Mouse (Mus musculus): Measurements from ENCODE around the gene Mknk1. TPM values are rescaled to one million over a fixed set of nuclear protein-coding genes. Genes with fewer than 3 reads are reported as not detected.

Mknk1 gene
- polyA plus RNA-seq, 1 experiment from 2014 or later: 21.6 TPM

DNA sequence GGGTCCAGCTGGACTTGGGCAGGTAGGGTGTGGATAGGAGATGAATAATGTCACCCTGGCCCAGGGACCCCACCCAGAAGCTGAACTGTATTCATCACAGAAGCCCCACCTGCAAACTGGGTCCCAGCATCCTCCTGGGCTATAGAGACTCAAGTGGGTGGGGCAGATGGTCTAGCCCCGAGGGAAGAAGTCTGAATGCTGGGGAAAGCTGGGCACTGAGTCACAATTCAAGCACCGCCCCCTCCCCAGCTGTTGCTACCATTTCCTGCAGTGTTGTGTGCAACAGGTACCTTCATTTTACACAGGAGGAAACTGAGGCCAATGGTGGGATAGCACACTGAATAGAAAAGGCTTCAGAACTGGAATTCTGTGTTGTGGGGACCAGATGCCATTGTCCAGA, 7.0 kb upstream of the Mknk1 start:
- H3K36me3 ChIP-seq (replicated peaks; ENCODE audit: control insufficient read depth, insufficient read depth): peaks cover 17% of the 10 kb centered on the region; the same call in 1 of the 2 replicates
- no peaks in the 10 kb centered on the region for H3K4me1 ChIP-seq (replicated peaks; ENCODE audit: control insufficient read depth, insufficient read depth, low read length)
- no peaks in the 10 kb centered on the region for H3K27me3 ChIP-seq (ENCODE audit: control insufficient read depth, insufficient read depth, low read length)
- ATAC-seq (ENCODE audit: low FRiP score): no peak
- DNase-seq (ENCODE audit: low spot score): no peak
- no peak overlapping the region for H3K9ac ChIP-seq
- no peak overlapping the region for H3K4me2 ChIP-seq (replicated peaks)
- H3K27ac ChIP-seq: no peak overlapping the region
- no peak overlapping the region for H3K4me3 ChIP-seq (replicated peaks; ENCODE audit: low read length)
- WGBS: 65% methylated on average over 2 of the region's 2 CpGs
- no peaks in the 10 kb centered on the region for H3K9me3 ChIP-seq (ENCODE audit: control insufficient read depth, low read length)

DNA sequence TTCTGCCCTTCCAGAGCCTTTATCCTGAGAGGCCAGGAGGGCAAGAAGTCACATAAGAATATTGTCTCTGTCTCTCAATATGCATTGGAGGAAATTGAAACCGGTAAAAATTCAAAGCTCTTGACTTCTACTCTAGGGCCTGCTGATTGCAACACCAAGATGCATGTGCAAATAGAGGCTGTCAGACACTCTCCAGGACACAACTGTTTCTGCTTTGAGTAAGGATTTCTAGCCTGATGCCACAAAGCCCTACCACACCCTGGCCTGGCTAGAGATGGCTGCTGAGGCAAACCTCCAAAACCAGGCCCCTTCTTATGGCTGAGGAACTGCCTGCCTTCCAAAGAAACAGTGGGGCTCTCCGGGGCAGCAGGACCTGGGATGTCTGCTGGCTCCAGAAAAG, 3.4 kb upstream of the Mknk1 start:
- H3K4me2 ChIP-seq (replicated peaks): no peak overlapping the region
- DNase-seq (ENCODE audit: low spot score) (no peak), ATAC-seq (ENCODE audit: low FRiP score) (no peak)
- H3K36me3 ChIP-seq (replicated peaks; ENCODE audit: control insufficient read depth, insufficient read depth): peaks cover 17% of the 10 kb centered on the region; the same call in 1 of the 2 replicates
- H3K9ac ChIP-seq: no peak overlapping the region
- no peaks in the 10 kb centered on the region for H3K27me3 ChIP-seq (ENCODE audit: control insufficient read depth, insufficient read depth, low read length)
- 73% methylated on average over 2 of the region's 2 CpGs for WGBS
- H3K9me3 ChIP-seq (ENCODE audit: control insufficient read depth, low read length): no peaks in the 10 kb centered on the region
- H3K4me3 ChIP-seq (replicated peaks; ENCODE audit: low read length): no peak overlapping the region
- H3K4me1 ChIP-seq (replicated peaks; ENCODE audit: control insufficient read depth, insufficient read depth, low read length): peaks cover 6% of the 10 kb centered on the region; the same call in 1 of the 2 replicates
- H3K27ac ChIP-seq: no peak overlapping the region

- H3K9ac ChIP-seq: no peak overlapping the region
- DNase-seq (ENCODE audit: low spot score): no peak
- ATAC-seq (ENCODE audit: low FRiP score): no peak
- H3K4me3 ChIP-seq (replicated peaks; ENCODE audit: low read length): no peak overlapping the region
- H3K4me2 ChIP-seq (replicated peaks): peak overlapping the region; percentile 67
- peaks cover 6% of the 10 kb centered on the region; the same call in 1 of the 2 replicates for H3K4me1 ChIP-seq (replicated peaks; ENCODE audit: control insufficient read depth, insufficient read depth, low read length)
- no peaks in the 10 kb centered on the region for H3K9me3 ChIP-seq (ENCODE audit: control insufficient read depth, low read length)
- no peaks in the 10 kb centered on the region for H3K27me3 ChIP-seq (ENCODE audit: control insufficient read depth, insufficient read depth, low read length)
- H3K27ac ChIP-seq: no peak overlapping the region
- H3K36me3 ChIP-seq (replicated peaks; ENCODE audit: control insufficient read depth, insufficient read depth): peaks cover 6% of the 10 kb centered on the region; the same call in 1 of the 2 replicates
- WGBS: 79% methylated on average over 4 of the region's 4 CpGs
Measured at GRCm38 (mm10) chr4:115838196-115838595, 802 bp upstream of the Mknk1 start.

- Histone ChIP-seq H3K9me3 (ENCODE audit: control insufficient read depth, low read length) (no peaks in the 10 kb centered on the region), H3K27ac (no peak overlapping the region), H3K4me1 (replicated peaks; ENCODE audit: control insufficient read depth, insufficient read depth, low read length) (peaks cover 6% of the 10 kb centered on the region; the same call in 1 of the 2 replicates), H3K36me3 (replicated peaks; ENCODE audit: control insufficient read depth, insufficient read depth) (0 out of 2 replicates have a peak, but pooled peaks cover 6% of the 10 kb centered on the region), H3K4me2 (replicated peaks) (peak overlapping the region; percentile 67; the same call in 1 of the 2 replicates), H3K27me3 (ENCODE audit: control insufficient read depth, insufficient read depth, low read length) (no peaks in the 10 kb centered on the region), H3K4me3 (replicated peaks; ENCODE audit: low read length) (peak overlapping the region; percentile 61; the same call in 1 of the 2 replicates), H3K9ac (no peak overlapping the region)
- DNase-seq (ENCODE audit: low spot score) (no peak), ATAC-seq (ENCODE audit: low FRiP score) (no peak)
- WGBS: 62% methylated on average over 4 of the region's 4 CpGs
Measured at GRCm38 (mm10) chr4:115839956-115840355, 958 bp downstream of the Mknk1 start.

DNA sequence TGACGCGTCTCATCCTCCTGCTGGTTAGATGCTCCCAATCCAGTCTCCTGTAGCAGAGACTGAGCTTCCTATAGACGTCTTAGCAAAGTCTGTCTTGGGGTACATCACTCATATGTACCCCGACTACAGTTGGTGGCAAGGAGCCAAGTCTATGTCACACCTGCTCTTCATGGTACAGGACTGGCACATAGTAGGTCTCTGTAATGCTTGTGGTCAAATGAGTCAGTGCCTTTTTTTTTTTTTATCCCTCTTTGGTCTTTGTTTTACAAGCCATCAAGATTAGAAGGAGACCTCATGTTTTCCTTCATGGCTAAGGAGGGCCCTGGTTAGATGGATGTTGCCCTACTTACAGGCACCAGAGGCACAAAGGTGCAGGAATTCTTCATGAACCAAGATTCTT, 1.8 kb downstream of the Mknk1 start:
- no peaks in the 10 kb centered on the region for H3K9me3 ChIP-seq (ENCODE audit: control insufficient read depth, low read length)
- no peak overlapping the region for H3K4me2 ChIP-seq (replicated peaks)
- 0 out of 2 replicates have a peak, but pooled peaks cover under 1% of the 10 kb centered on the region for H3K36me3 ChIP-seq (replicated peaks; ENCODE audit: control insufficient read depth, insufficient read depth)
- H3K9ac ChIP-seq: no peak overlapping the region
- DNase-seq (ENCODE audit: low spot score): no peak
- H3K4me1 ChIP-seq (replicated peaks; ENCODE audit: control insufficient read depth, insufficient read depth, low read length): peaks cover 6% of the 10 kb centered on the region; the same call in 1 of the 2 replicates
- 97% methylated on average over 4 of the region's 4 CpGs for WGBS
- H3K27me3 ChIP-seq (ENCODE audit: control insufficient read depth, insufficient read depth, low read length): no peaks in the 10 kb centered on the region
- no peak for ATAC-seq (ENCODE audit: low FRiP score)
- no peak overlapping the region for H3K4me3 ChIP-seq (replicated peaks; ENCODE audit: low read length)
- no peak overlapping the region for H3K27ac ChIP-seq

- WGBS: 57% methylated on average over 2 of the region's 2 CpGs
- no peak for DNase-seq (ENCODE audit: low spot score)
Measured at GRCm38 (mm10) chr4:115846656-115847055, 7.7 kb downstream of the Mknk1 start.

GRCm38 (mm10) chr4:115847377-115847776, 8.4 kb downstream of the Mknk1 start:
- Histone ChIP-seq H3K4me2 (replicated peaks) (no peak overlapping the region), H3K9me3 (ENCODE audit: control insufficient read depth, low read length) (no peaks in the 10 kb centered on the region), H3K9ac (no peak overlapping the region), H3K27me3 (ENCODE audit: control insufficient read depth, insufficient read depth, low read length) (no peaks in the 10 kb centered on the region), H3K4me3 (replicated peaks; ENCODE audit: low read length) (no peak overlapping the region), H3K36me3 (replicated peaks; ENCODE audit: control insufficient read depth, insufficient read depth) (peaks cover 9% of the 10 kb centered on the region; the same call in 1 of the 2 replicates), H3K4me1 (replicated peaks; ENCODE audit: control insufficient read depth, insufficient read depth, low read length) (no peaks in the 10 kb centered on the region; the same call in 1 of the 2 replicates), H3K27ac (0 out of 2 replicates have a peak overlapping the region, but pooled peaks have one; percentile 27)
- DNase-seq (ENCODE audit: low spot score): no peak
- no peak for ATAC-seq (ENCODE audit: low FRiP score)
- 66% methylated on average over 5 of the region's 5 CpGs for WGBS

More at GRCm38 (mm10) chr4:115846656-115847055, 7.7 kb downstream of the Mknk1 start:
- Histone ChIP-seq H3K4me2 (replicated peaks) (no peak overlapping the region), H3K27me3 (ENCODE audit: control insufficient read depth, insufficient read depth, low read length) (no peaks in the 10 kb centered on the region), H3K4me1 (replicated peaks; ENCODE audit: control insufficient read depth, insufficient read depth, low read length) (no peaks in the 10 kb centered on the region; the same call in 1 of the 2 replicates), H3K4me3 (replicated peaks; ENCODE audit: low read length) (no peak overlapping the region), H3K9me3 (ENCODE audit: control insufficient read depth, low read length) (no peaks in the 10 kb centered on the region), H3K36me3 (replicated peaks; ENCODE audit: control insufficient read depth, insufficient read depth) (peaks cover 9% of the 10 kb centered on the region; the same call in 1 of the 2 replicates), H3K9ac (no peak overlapping the region), H3K27ac (no peak overlapping the region)
- ATAC-seq (ENCODE audit: low FRiP score): no peak

DNA sequence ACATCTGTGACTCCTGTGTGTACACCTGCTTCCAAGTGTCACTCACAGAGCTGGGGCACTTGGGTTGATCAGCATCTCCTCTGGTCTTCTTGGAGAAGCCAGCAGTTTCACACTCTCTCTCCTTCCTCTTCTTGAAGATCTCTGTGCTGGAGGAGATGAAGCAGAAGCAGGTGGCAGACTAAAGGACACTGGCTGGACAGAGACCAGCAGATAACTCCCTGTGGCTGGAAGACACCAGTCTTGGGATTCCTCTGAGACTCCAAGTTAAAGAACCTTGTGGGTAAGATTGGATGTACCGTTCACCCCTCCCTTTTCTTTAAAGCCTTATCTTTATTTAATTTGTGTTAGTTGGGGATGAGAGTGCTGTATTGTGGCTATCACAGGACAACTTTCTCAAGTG, 9.1 kb downstream of the Mknk1 start:
- H3K27me3 ChIP-seq (ENCODE audit: control insufficient read depth, insufficient read depth, low read length): no peaks in the 10 kb centered on the region
- no peak overlapping the region for H3K4me3 ChIP-seq (replicated peaks; ENCODE audit: low read length)
- ATAC-seq (ENCODE audit: low FRiP score) (no peak), DNase-seq (ENCODE audit: low spot score) (no peak)
- peaks cover 9% of the 10 kb centered on the region; the same call in 1 of the 2 replicates for H3K36me3 ChIP-seq (replicated peaks; ENCODE audit: control insufficient read depth, insufficient read depth)
- no peak overlapping the region for H3K9ac ChIP-seq
- H3K4me1 ChIP-seq (replicated peaks; ENCODE audit: control insufficient read depth, insufficient read depth, low read length): no peaks in the 10 kb centered on the region; the same call in 1 of the 2 replicates
- H3K27ac ChIP-seq: no peak overlapping the region
- H3K4me2 ChIP-seq (replicated peaks): no peak overlapping the region
- no peaks in the 10 kb centered on the region for H3K9me3 ChIP-seq (ENCODE audit: control insufficient read depth, low read length)
- 100% methylated on average over 1 of the region's 1 CpGs for WGBS

GRCm38 (mm10) chr4:115848990-115849677, 10.1 kb downstream of the Mknk1 start:
- H3K4me1 ChIP-seq (replicated peaks; ENCODE audit: control insufficient read depth, insufficient read depth, low read length): no peaks in the 10 kb centered on the region; the same call in 1 of the 2 replicates
- no peaks in the 10 kb centered on the region for H3K9me3 ChIP-seq (ENCODE audit: control insufficient read depth, low read length)
- H3K4me2 ChIP-seq (replicated peaks): no peak overlapping the region
- H3K9ac ChIP-seq: no peak overlapping the region
- peaks cover 9% of the 10 kb centered on the region; the same call in 1 of the 2 replicates for H3K36me3 ChIP-seq (replicated peaks; ENCODE audit: control insufficient read depth, insufficient read depth)
- ATAC-seq (ENCODE audit: low FRiP score) (no peak), DNase-seq (ENCODE audit: low spot score) (no peak)
- no peak overlapping the region for H3K4me3 ChIP-seq (replicated peaks; ENCODE audit: low read length)
- no peak overlapping the region for H3K27ac ChIP-seq
- no peaks in the 10 kb centered on the region for H3K27me3 ChIP-seq (ENCODE audit: control insufficient read depth, insufficient read depth, low read length)
- WGBS: 71% methylated on average over 8 of the region's 8 CpGs
